Mouse (Mus musculus) embryonic fibroblast, embryonic 13.5 days (primary cell): Measurements from ENCODE around the gene Olfr1393. TPM values are rescaled to one million over a fixed set of nuclear protein-coding genes. Genes with fewer than 3 reads are reported as not detected.
"Not testable (repeated sequence)": the region's sequence is repeated elsewhere in the genome, so short reads cannot be mapped to it uniquely, and the experiment has no call there.

Experiments
- H3K27ac ChIP-seq: 2 replicates; pipeline ENCODE4 v1.5.1; 2012; ENCODE audit warnings: low read length, control low read depth, inconsistent platforms; ENCODE audit not compliant: insufficient read depth
- H3K4me1 ChIP-seq: 2 replicates; pipeline ENCODE4 v1.6.1; 2011; ENCODE audit warnings: low read length; ENCODE audit not compliant: control insufficient read depth, insufficient read depth
- H3K4me3 ChIP-seq: 2 replicates; pipeline ENCODE4 v1.5.1; 2011; ENCODE audit warnings: mild to moderate bottlenecking, control low read depth, low read length; ENCODE audit not compliant: insufficient read depth
- CTCF ChIP-seq: IDR thresholded peaks from 2 replicates; pipeline ENCODE4 v1.5.1; 2011; ENCODE audit warnings: mild to moderate bottlenecking, control low read depth, low read length, moderate library complexity, borderline replicate concordance; ENCODE audit not compliant: insufficient read depth
- POLR2A ChIP-seq: IDR thresholded peaks from 2 replicates; pipeline ENCODE4 v1.6.1; 2011; ENCODE audit warnings: low read depth, mild to moderate bottlenecking, control low read depth, low read length, moderate library complexity
- polyA plus RNA-seq: library from polyadenylated mRNA; stranded (reverse); fragments of >200 nt; gene quantifications from 2 replicates; pipeline ENCODE4 v1.2.4, GENCODE M21; 2011; ENCODE audit warnings: low read depth; ENCODE audit not compliant: missing spikeins, insufficient read length

The Olfr1393 gene
- polyA plus RNA-seq, 1 experiment = not detected

DNA sequence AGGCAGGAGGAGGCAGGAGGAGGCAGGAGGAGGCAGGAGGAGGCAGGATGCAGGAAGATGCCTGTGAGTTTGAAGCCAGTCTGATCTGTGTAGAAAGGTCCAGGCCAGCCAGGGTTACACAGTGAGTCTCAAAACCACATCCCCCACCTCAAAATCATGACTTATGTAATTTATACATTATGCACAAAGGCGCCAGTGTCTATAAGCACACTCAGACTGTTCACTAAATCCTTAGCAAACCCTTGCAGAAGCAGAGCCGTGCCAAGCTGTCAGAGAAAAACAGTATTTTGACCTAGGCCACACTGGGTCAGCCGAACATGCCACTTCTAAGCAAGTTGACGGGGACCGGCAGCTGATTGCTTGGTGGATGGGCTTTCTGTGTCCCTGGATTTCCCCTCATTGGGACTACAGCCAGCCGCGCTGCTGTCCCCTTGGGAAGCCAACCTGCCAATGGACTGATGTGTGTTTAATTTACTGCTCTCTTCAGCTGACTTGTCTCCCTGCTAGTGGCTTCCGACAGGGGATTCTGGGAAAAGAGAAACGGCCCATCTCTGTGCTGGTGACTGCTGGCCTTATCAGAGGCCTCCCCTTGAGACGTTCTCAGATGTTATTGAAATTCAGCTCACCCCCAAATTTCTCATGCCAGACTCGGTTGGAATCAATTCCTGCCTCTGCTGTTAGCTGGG lies 4.1 kb upstream of the Olfr1393 start:
- Histone ChIP-seq H3K4me3 (no peak overlapping the region), H3K27ac (no peak overlapping the region), H3K4me1 (no peaks in the 10 kb centered on the region)
- TF ChIP-seq CTCF (no peak), POLR2A (no peak)

DNA sequence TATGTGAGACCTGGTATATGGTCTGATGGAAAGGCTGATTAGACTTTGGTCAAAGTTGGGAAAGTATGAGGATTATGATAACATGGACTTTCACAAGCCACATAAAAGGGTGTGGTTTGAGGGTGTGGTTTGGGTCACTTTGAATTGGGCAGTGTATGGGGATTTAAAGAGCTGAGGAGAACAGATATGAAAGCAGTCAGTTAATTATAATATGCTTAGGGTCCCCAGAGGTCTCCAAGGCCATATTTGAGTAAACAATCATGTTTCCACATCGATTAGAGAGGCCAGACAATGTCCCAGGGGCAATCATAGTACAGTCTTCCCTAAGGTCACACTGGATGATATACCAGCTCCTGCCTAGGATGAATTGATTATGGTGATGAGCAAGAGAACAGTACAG lies 6.9 kb downstream of the Olfr1393 start, which contains the start of gene Olfr1392:
TSS of gene Olfr1392 (plus strand) at position 301 of the 400 bp plus-strand sequence.
- not testable (repeated sequence) for H3K4me3 ChIP-seq, H3K4me1 ChIP-seq, H3K27ac ChIP-seq

DNA sequence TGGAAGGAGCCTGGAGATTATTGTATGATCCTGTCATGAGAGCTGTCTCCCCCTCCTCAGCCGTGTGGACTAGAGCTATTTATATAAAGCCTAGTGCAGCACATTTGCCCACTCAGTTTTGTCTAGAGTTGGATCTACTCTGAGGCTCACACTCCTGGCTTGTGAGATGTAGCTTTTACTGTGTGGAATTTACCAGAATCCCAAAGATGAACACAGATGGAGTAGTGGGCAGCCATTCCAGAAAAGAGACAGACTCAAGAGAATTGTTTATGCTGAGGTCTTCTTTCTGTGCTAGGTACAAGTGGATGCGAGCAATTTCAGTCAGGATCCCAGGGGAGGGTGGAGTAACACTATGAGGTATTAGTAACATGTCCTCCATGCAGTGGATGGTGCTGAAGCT lies 9.1 kb downstream of the Olfr1393 start:
- H3K4me3 ChIP-seq = no peak overlapping the region
- TF ChIP-seq POLR2A (no peak), CTCF (no peak)
- no peaks in the 10 kb centered on the region for H3K4me1 ChIP-seq
- no peak overlapping the region for H3K27ac ChIP-seq

DNA sequence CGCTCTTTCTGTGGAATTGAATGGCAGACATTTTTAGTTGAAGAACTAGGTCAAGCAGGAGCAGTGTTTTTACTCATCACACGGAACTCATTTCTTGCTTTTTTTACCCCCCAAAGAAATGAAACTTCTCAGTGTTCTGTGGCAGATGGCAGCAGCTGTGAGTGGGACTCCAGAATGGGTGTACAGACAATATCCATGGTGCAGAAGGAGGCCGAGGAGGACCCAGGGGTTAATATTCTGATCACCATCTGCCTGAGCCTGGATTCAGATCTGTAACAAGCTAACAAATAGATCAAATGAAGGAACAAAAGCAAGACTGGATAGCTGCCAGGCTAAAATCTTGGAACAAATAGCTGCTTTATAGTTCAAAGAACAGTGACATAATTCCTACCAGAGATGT lies 14.7 kb downstream of the Olfr1393 start:
- TF ChIP-seq POLR2A (no peak), CTCF (no peak)
- Histone ChIP-seq H3K27ac (no peak overlapping the region), H3K4me1 (no peaks in the 10 kb centered on the region), H3K4me3 (no peak overlapping the region)

DNA sequence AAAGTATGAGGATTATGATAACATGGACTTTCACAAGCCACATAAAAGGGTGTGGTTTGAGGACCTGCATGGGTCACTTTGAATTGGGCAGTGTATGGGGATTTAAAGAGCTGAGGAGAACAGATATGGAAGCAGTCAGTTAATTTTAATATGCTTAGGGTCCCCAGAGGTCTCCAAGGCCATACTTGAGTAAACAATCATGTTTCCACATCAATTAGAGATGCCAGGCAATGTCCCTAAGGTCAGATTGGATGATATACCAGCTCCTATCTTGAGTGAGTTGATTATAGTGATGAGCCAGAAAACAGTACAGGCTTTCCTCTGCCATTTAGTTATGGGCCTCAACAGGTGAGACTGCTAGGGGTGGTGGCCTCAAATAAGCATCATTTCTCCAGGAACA lies 26.3 kb downstream of the Olfr1393 start, which contains the start of gene Olfr10:
TSS of gene Olfr10 (plus strand) at position 301 of the 400 bp plus-strand sequence.
- Histone ChIP-seq H3K4me3 (no peak within 1 kb of the TSS), H3K4me1 (no peaks in the 10 kb centered on the region), H3K27ac (no peak within 1 kb of the TSS)
- TF ChIP-seq CTCF = no peak
- no peak for TF ChIP-seq POLR2A

DNA sequence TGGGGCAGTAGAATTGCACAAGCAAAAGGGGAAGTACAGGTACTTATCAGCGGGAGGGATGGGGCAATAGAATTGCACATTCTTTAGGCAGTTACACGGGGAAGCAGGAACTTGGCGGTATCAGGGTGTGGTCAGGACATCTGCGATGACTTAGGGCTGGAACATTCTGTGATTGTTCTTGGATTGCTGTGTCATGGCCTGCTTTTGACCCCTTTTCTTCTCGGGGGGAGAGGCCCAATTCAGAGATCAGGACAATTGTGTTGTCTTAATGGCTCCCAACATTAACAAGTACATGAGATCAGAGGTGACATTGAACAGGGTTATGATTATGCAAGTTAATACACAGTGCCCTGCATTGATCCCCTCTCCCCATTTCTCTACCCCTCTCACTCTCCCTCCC lies 30.4 kb downstream of the Olfr1393 start:
- H3K4me1 ChIP-seq, H3K27ac ChIP-seq: not testable (repeated sequence)

DNA sequence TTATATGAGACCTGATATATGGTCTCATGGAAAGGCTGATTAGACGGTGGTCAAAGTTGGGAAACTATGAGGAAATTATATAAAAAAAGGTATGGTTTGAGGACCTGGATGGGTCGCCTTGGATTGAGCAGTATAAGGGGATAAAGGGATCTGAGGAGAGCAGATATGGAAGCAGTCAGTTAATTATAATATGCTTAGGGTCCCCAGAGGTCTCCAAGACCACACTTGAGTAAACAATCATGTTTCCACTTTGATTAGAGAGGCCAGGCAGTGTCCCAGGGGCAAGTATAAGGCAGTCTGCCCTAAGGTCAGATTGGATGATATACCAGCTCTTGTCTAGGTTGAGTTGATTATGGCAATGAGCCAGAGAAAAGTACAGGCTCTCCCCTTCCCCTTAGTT lies 44.3 kb downstream of the Olfr1393 start, which contains the start of gene Olfr1391:
TSS of gene Olfr1391 (plus strand) at position 301 of the 400 bp plus-strand sequence.
- TF ChIP-seq POLR2A = no peak
- no peak for TF ChIP-seq CTCF
- Histone ChIP-seq H3K4me3 (no peak within 1 kb of the TSS), H3K27ac (no peak within 1 kb of the TSS), H3K4me1 (no peaks in the 10 kb centered on the region)

More for the DNA sequence above, 30.4 kb downstream of the Olfr1393 start:
- not testable (repeated sequence) for H3K4me3 ChIP-seq

DNA sequence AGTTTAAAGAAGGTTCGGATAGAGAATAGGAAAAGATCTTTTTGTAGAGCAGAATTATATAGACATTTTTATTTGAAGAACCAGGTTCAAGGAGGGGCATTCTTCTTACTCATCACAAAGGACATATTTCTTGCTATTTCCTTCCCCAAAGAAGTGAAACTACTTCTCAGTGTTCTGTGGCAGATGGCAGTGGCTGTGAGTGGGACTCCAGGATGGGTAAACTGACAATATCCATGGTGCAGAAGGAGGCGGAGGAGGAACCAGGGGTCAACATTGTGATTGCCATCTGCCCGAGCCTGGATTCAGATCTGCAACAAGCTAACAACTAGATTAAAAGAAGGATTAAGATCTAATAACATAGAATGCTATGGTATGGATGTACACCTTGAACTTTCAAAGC lies 48.6 kb downstream of the Olfr1393 start:
- no peaks in the 10 kb centered on the region for H3K4me1 ChIP-seq
- no peak overlapping the region for H3K27ac ChIP-seq
- TF ChIP-seq CTCF = no peak
- no peak for TF ChIP-seq POLR2A
- no peak overlapping the region for H3K4me3 ChIP-seq

DNA sequence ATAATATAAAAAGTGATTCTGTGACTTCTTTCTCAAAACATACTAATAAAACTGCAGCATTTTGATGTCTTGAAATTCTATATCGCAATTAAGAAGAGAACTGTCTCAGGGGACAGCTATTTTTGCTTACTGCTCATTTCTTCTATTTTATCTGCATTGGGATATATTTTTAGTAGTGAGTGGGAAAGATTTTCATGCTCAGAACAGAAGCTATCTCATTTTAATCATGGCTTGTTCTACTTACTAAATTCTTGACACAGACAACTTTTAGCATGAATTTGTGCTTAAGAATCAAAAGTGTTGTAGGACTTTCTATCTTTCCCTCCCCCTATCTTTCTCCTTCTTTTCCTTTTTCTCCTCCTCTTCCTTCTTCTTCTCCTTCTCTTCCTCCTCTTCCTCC lies 51.6 kb downstream of the Olfr1393 start:
- no peak overlapping the region for H3K4me3 ChIP-seq
- no peaks in the 10 kb centered on the region for H3K4me1 ChIP-seq
- H3K27ac ChIP-seq = no peak overlapping the region
- TF ChIP-seq CTCF = no peak
- TF ChIP-seq POLR2A = no peak

Other genes starting within 250 kb of the Olfr1393 start
- gene 9930111J21Rik2, start 227.1 kb upstream of the Olfr1393 start, polyA plus RNA-seq = 2.4 and 6.0 TPM in 2 replicates
- gene Tgtp2, start 214.1 kb upstream of the Olfr1393 start, polyA plus RNA-seq = 6.4 and 6.5 TPM in 2 replicates
- gene Ifi47, start 201.7 kb upstream of the Olfr1393 start, polyA plus RNA-seq = 4.8 and 7.6 TPM in 2 replicates
- gene Olfr1396, start 163.4 kb upstream of the Olfr1393 start, polyA plus RNA-seq = not detected in 2 replicates
- not detected in 2 replicates for gene Olfr1395, start 136.0 kb upstream of the Olfr1393 start, polyA plus RNA-seq
- gene Olfr1394, start 123.9 kb upstream of the Olfr1393 start, polyA plus RNA-seq = not detected in 2 replicates
- gene Btnl9, start 91.1 kb upstream of the Olfr1393 start, polyA plus RNA-seq = not detected in 2 replicates
- 48.0 and 66.0 TPM in 2 replicates for gene Zfp62, start 75.0 kb upstream of the Olfr1393 start, polyA plus RNA-seq
- gene Mgat1, start 34.1 kb upstream of the Olfr1393 start, polyA plus RNA-seq = 79.0 and 92.6 TPM in 2 replicates
- gene Olfr1392, start 7.0 kb downstream of the Olfr1393 start, polyA plus RNA-seq = not detected in 2 replicates
- not detected in 2 replicates for gene Olfr10, start 26.4 kb downstream of the Olfr1393 start, polyA plus RNA-seq
- gene Olfr1391, start 44.4 kb downstream of the Olfr1393 start, polyA plus RNA-seq = not detected in 2 replicates
- gene Olfr1390, start 56.9 kb downstream of the Olfr1393 start, polyA plus RNA-seq = not detected in 2 replicates
- gene Olfr1389, start 144.8 kb downstream of the Olfr1393 start, polyA plus RNA-seq = not detected in 2 replicates
- gene Olfr1388, start 158.3 kb downstream of the Olfr1393 start, polyA plus RNA-seq = not detected in 2 replicates
- gene Olfr1387, start 177.0 kb downstream of the Olfr1393 start, polyA plus RNA-seq = not detected in 2 replicates
- not detected in 2 replicates for gene Olfr1386, start 186.7 kb downstream of the Olfr1393 start, polyA plus RNA-seq
- gene Olfr1385, start 210.8 kb downstream of the Olfr1393 start, polyA plus RNA-seq = not detected in 2 replicates
- gene Olfr1384, start 228.4 kb downstream of the Olfr1393 start, polyA plus RNA-seq = not detected in 2 replicates
- gene Olfr1383, start 241.3 kb downstream of the Olfr1393 start, polyA plus RNA-seq = not detected in 2 replicates
- gene Olfr1382, start 249.9 kb downstream of the Olfr1393 start, polyA plus RNA-seq = not detected in 2 replicates